Mouse (Mus musculus): Measurements from ENCODE around the gene Stx6. TPM values are rescaled to one million over a fixed set of nuclear protein-coding genes. Genes with fewer than 3 reads are reported as not detected.

Gene Stx6
- polyA plus RNA-seq, 1 experiment from 2014 or later = 48.7 TPM

- H3K27me3 ChIP-seq (replicated peaks) = no peaks in the 10 kb centered on the region
- no peak overlapping the region for H3K4me2 ChIP-seq
- 71% methylated on average over 6 of the region's 6 CpGs for WGBS
- peaks cover 36% of the 10 kb centered on the region for H3K4me1 ChIP-seq
- H3K9ac ChIP-seq = no peak overlapping the region
- no peak overlapping the region for H3K4me3 ChIP-seq
- H3K27ac ChIP-seq (replicated peaks) = no peak overlapping the region
- H3K9me3 ChIP-seq = no peaks in the 10 kb centered on the region
- no peak for ATAC-seq (ENCODE audit: extremely low read depth, insufficient number of reproducible peaks, low FRiP score, low TSS enrichment)
- H3K36me3 ChIP-seq = peaks cover 80% of the 10 kb centered on the region
These were observed 41.0 kb downstream of the Stx6 start for GRCm38 (mm10) chr1:155199522-155199921.

- Histone ChIP-seq H3K27ac (replicated peaks) (0 out of 2 replicates have a peak overlapping the region, but pooled peaks have one; percentile 41), H3K36me3 (peaks cover 66% of the 10 kb centered on the region), H3K9ac (no peak overlapping the region), H3K4me1 (peaks cover 51% of the 10 kb centered on the region), H3K4me3 (no peak overlapping the region), H3K4me2 (no peak overlapping the region), H3K9me3 (no peaks in the 10 kb centered on the region), H3K27me3 (replicated peaks) (no peaks in the 10 kb centered on the region)
- 51% methylated on average over 2 of the region's 2 CpGs for WGBS
- ATAC-seq (ENCODE audit: extremely low read depth, insufficient number of reproducible peaks, low FRiP score, low TSS enrichment) = no peak
These were observed 42.5 kb downstream of the Stx6 start for GRCm38 (mm10) chr1:155200967-155201366.

GRCm38 (mm10) chr1:155201373-155201879, 42.9 kb downstream of the Stx6 start:
- Histone ChIP-seq H3K27ac (replicated peaks) (peak overlapping the region; percentile 41; the same call in 1 of the 2 replicates), H3K9me3 (no peaks in the 10 kb centered on the region), H3K9ac (no peak overlapping the region), H3K36me3 (peaks cover 67% of the 10 kb centered on the region), H3K4me1 (peaks cover 55% of the 10 kb centered on the region), H3K27me3 (replicated peaks) (no peaks in the 10 kb centered on the region), H3K4me2 (no peak overlapping the region), H3K4me3 (no peak overlapping the region)
- WGBS = 20% methylated on average over 4 of the region's 4 CpGs
- ATAC-seq (ENCODE audit: extremely low read depth, insufficient number of reproducible peaks, low FRiP score, low TSS enrichment) = no peak

GRCm38 (mm10) chr1:155201914-155202313, 43.4 kb downstream of the Stx6 start:
- WGBS = 76% methylated on average over 17 of the region's 17 CpGs
- no peaks in the 10 kb centered on the region for H3K9me3 ChIP-seq
- H3K4me1 ChIP-seq = peaks cover 60% of the 10 kb centered on the region
- H3K27ac ChIP-seq (replicated peaks) = peak overlapping the region; percentile 41; the same call in 1 of the 2 replicates
- no peak overlapping the region for H3K9ac ChIP-seq
- ATAC-seq (ENCODE audit: extremely low read depth, insufficient number of reproducible peaks, low FRiP score, low TSS enrichment) = no peak
- no peak overlapping the region for H3K4me3 ChIP-seq
- no peak overlapping the region for H3K4me2 ChIP-seq
- H3K27me3 ChIP-seq (replicated peaks) = no peaks in the 10 kb centered on the region
- H3K36me3 ChIP-seq = peaks cover 67% of the 10 kb centered on the region

GRCm38 (mm10) chr1:155202472-155202871, 44.0 kb downstream of the Stx6 start:
- Histone ChIP-seq H3K4me1 (peaks cover 61% of the 10 kb centered on the region), H3K27me3 (replicated peaks) (no peaks in the 10 kb centered on the region), H3K4me2 (no peak overlapping the region), H3K27ac (replicated peaks) (no peak overlapping the region), H3K36me3 (peaks cover 67% of the 10 kb centered on the region), H3K4me3 (no peak overlapping the region), H3K9me3 (no peaks in the 10 kb centered on the region), H3K9ac (no peak overlapping the region)
- 68% methylated on average over 5 of the region's 5 CpGs for WGBS
- ATAC-seq (ENCODE audit: extremely low read depth, insufficient number of reproducible peaks, low FRiP score, low TSS enrichment) = no peak

GRCm38 (mm10) chr1:155203101-155203500, 44.6 kb downstream of the Stx6 start:
- H3K27ac ChIP-seq (replicated peaks) = no peak overlapping the region
- no peak overlapping the region for H3K4me3 ChIP-seq
- 88% methylated on average over 7 of the region's 7 CpGs for WGBS
- no peak for ATAC-seq (ENCODE audit: extremely low read depth, insufficient number of reproducible peaks, low FRiP score, low TSS enrichment)
- no peaks in the 10 kb centered on the region for H3K27me3 ChIP-seq (replicated peaks)
- H3K9me3 ChIP-seq = no peaks in the 10 kb centered on the region
- H3K4me1 ChIP-seq = peaks cover 60% of the 10 kb centered on the region
- no peak overlapping the region for H3K4me2 ChIP-seq
- H3K9ac ChIP-seq = no peak overlapping the region
- H3K36me3 ChIP-seq = peaks cover 64% of the 10 kb centered on the region

- H3K9ac ChIP-seq = 0 out of 2 replicates have a peak overlapping the region, but pooled peaks have one; percentile 10
- H3K27me3 ChIP-seq (replicated peaks) = no peaks in the 10 kb centered on the region
- ATAC-seq (ENCODE audit: extremely low read depth, insufficient number of reproducible peaks, low FRiP score, low TSS enrichment) = no peak
- no peak overlapping the region for H3K27ac ChIP-seq (replicated peaks)
- H3K4me3 ChIP-seq = no peak overlapping the region
- H3K4me1 ChIP-seq = peaks cover 54% of the 10 kb centered on the region
- no peak overlapping the region for H3K4me2 ChIP-seq
- no peaks in the 10 kb centered on the region for H3K9me3 ChIP-seq
- 87% methylated on average over 12 of the region's 12 CpGs for WGBS
- H3K36me3 ChIP-seq = peaks cover 55% of the 10 kb centered on the region
These were observed 45.4 kb downstream of the Stx6 start for GRCm38 (mm10) chr1:155203954-155204353.

- H3K27me3 ChIP-seq (replicated peaks) = no peaks in the 10 kb centered on the region
- peaks cover 51% of the 10 kb centered on the region for H3K36me3 ChIP-seq
- H3K27ac ChIP-seq (replicated peaks) = peak overlapping the region; percentile 87; the same call in 1 of the 2 replicates
- no peak for ATAC-seq (ENCODE audit: extremely low read depth, insufficient number of reproducible peaks, low FRiP score, low TSS enrichment)
- WGBS = 67% methylated on average over 8 of the region's 8 CpGs
- no peak overlapping the region for H3K4me3 ChIP-seq
- peaks cover 54% of the 10 kb centered on the region for H3K4me1 ChIP-seq
- no peaks in the 10 kb centered on the region for H3K9me3 ChIP-seq
- no peak overlapping the region for H3K4me2 ChIP-seq
- peak overlapping the region; percentile 21; the same call in 1 of the 2 replicates for H3K9ac ChIP-seq
These were observed 46.1 kb downstream of the Stx6 start for GRCm38 (mm10) chr1:155204560-155205162.

- no peak for ATAC-seq (ENCODE audit: extremely low read depth, insufficient number of reproducible peaks, low FRiP score, low TSS enrichment)
- 53% methylated on average over 7 of the region's 7 CpGs for WGBS
- H3K36me3 ChIP-seq = peaks cover 46% of the 10 kb centered on the region
- H3K4me1 ChIP-seq = peaks cover 55% of the 10 kb centered on the region
- peak overlapping the region; percentile 87 for H3K27ac ChIP-seq (replicated peaks)
- peak overlapping the region; percentile 33; the same call in 1 of the 2 replicates for H3K4me2 ChIP-seq
- H3K9ac ChIP-seq = peak overlapping the region; percentile 61; the same call in 1 of the 2 replicates
- H3K27me3 ChIP-seq (replicated peaks) = no peaks in the 10 kb centered on the region
- no peak overlapping the region for H3K4me3 ChIP-seq
- no peaks in the 10 kb centered on the region for H3K9me3 ChIP-seq
These were observed 46.8 kb downstream of the Stx6 start for GRCm38 (mm10) chr1:155205311-155205710.

GRCm38 (mm10) chr1:155205822-155206660, 47.5 kb downstream of the Stx6 start:
- H3K36me3 ChIP-seq = peaks cover 39% of the 10 kb centered on the region
- 41% methylated on average over 19 of the region's 19 CpGs for whole genome bisulfite sequencing
- peak overlapping the region; percentile 70 for H3K9ac ChIP-seq
- peak overlapping the region; percentile 87 for H3K27ac ChIP-seq (replicated peaks)
- H3K4me3 ChIP-seq = no peak overlapping the region
- H3K9me3 ChIP-seq = no peaks in the 10 kb centered on the region
- ATAC-seq (ENCODE audit: extremely low read depth, insufficient number of reproducible peaks, low FRiP score, low TSS enrichment) = no peak
- no peaks in the 10 kb centered on the region for H3K27me3 ChIP-seq (replicated peaks)
- H3K4me2 ChIP-seq = peak overlapping the region; percentile 33
- H3K4me1 ChIP-seq = peaks cover 55% of the 10 kb centered on the region

- no peak for ATAC-seq (ENCODE audit: extremely low read depth, insufficient number of reproducible peaks, low FRiP score, low TSS enrichment)
- no peaks in the 10 kb centered on the region for H3K27me3 ChIP-seq (replicated peaks)
- H3K4me3 ChIP-seq = no peak overlapping the region
- peaks cover 24% of the 10 kb centered on the region for H3K36me3 ChIP-seq
- no peaks in the 10 kb centered on the region for H3K9me3 ChIP-seq
- no peak overlapping the region for H3K4me2 ChIP-seq
- WGBS = 76% methylated on average over 3 of the region's 3 CpGs
- H3K9ac ChIP-seq = no peak overlapping the region
- no peak overlapping the region for H3K27ac ChIP-seq (replicated peaks)
- H3K4me1 ChIP-seq = peaks cover 62% of the 10 kb centered on the region
These were observed 49.3 kb downstream of the Stx6 start for GRCm38 (mm10) chr1:155207859-155208258.
